Mouse (Mus musculus): ENCODE measurements around the gene Ucp3.

The Ucp3 gene

DNA sequence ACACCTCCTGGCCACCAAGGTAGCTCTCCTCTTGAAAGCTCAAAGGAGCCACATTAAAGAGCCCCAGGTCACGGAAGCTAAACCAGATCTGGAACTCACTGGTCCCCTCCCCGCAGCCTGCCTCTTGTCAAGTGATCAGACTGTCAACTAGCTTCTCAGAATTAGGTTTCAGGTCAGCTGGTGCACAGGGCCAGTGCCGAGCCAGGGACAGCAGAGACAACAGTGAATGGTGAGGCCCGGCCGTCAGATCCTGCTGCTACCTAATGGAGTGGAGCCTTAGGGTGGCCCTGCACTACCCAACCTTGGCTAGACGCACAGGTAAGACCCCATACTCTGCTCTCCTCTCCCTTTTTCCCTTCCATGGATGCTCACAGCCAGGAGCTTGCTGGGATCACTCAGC, at the start of gene Ucp3:
TSS of gene Ucp3 (plus strand) at position 214 of the 400 bp plus-strand sequence.
- DNase-seq (ENCODE audit: low spot score in 2 of 2), result no peak

GRCm38 (mm10) chr7:100425795-100426194, 47.0 kb upstream of the Ucp3 start:
- no peak for DNase-seq (ENCODE audit: low spot score in 2 of 2)

DNA sequence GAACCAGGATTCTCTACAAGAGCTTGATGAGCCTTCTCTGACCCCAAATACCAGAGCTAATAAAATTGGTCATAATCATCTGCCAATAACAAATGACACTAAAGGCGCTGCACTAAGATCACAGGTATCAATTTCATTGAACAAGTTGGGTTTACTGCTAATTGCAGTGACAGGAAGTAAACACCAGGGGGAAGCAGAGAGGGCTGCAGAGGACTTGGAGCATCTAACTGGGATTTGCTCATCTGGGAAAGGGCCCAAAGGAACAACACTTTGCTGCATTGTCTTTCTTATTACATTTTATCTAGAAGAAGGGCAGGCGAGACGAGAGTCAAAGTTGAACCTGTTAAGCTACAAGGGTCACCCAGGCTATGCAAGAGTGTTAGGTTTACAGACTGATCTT, 43.7 kb upstream of the Ucp3 start:
- DNase-seq (ENCODE audit: low spot score in 2 of 2), result peak in 1 of 2 experiments; percentile 54

- no peak for DNase-seq (ENCODE audit: low spot score in 2 of 2)
Observed at GRCm38 (mm10) chr7:100429911-100430310, 42.9 kb upstream of the Ucp3 start.

- DNase-seq (ENCODE audit: low spot score in 2 of 2), result no peak
Observed at GRCm38 (mm10) chr7:100431103-100431502, 41.7 kb upstream of the Ucp3 start.

DNA sequence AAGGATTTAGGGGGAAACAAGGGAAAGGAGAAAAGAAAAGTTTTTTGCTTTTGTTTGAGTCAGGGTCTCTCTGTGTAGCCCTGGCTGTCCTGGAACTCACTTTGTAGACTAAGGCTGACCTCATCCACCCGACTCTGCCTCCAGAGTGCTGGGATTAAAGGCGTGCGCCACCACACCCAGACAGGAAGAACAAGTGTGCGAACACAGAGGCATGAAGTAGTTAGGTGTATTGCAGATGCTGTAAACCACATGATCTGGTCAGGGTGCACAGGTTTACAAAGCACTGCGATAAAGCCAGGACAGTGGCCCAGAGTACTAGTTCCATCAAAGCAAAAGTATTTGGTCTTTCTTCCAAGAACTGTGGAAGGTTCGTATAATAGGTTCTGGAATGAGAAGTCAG, 39.5 kb upstream of the Ucp3 start:
- no peak for DNase-seq (ENCODE audit: low spot score in 2 of 2)

DNA sequence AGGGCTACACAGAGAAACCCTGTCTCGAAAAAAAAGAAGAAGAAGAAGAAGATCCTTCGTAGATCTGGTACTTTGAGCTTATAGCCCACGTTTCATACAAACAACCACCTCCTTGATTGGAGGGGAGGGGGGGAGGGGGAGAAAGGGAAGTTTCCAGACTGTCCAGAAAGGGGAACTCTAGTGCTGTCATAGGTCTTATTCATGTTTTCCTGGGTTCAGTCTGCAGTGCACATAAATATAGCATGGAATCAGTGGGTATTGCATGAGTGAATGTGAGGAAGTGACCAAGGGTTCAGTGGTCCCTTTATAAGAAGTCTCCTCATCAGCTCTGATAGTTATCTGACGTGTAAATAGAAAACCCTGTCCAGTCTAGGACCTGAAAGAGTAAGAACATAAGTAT, 29.1 kb upstream of the Ucp3 start:
- no peak for DNase-seq (ENCODE audit: low spot score in 2 of 2)

- no peak for DNase-seq (ENCODE audit: low spot score in 2 of 2)
Observed at GRCm38 (mm10) chr7:100446271-100446670, 26.5 kb upstream of the Ucp3 start.

DNA sequence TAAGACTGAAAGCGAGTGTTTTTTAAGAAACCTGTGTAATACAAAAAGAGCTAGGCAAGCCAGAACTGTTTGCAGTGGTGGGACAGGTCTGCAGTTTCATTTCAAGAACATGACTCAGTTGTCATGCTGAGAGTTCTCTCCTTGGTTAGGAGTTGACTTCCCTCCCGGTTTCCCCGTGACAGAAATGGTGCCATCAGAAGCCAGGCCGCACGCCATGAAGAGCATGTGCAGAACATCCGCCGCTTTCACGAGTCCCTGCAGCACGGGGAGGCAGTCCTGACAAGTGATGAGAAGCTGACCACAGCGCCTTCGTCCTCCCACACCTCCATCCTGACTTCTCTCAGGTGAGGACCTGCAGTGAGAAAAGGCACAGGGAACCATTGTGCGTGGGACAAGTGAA, 24.3 kb upstream of the Ucp3 start:
- DNase-seq (ENCODE audit: low spot score in 2 of 2), result no peak

GRCm38 (mm10) chr7:100448985-100449384, 23.8 kb upstream of the Ucp3 start:
- no peak for DNase-seq (ENCODE audit: low spot score in 2 of 2)

- DNase-seq (ENCODE audit: low spot score in 2 of 2), result peak in 1 of 2 experiments; percentile 42
Observed at GRCm38 (mm10) chr7:100458153-100458552, 14.6 kb upstream of the Ucp3 start.

DNA sequence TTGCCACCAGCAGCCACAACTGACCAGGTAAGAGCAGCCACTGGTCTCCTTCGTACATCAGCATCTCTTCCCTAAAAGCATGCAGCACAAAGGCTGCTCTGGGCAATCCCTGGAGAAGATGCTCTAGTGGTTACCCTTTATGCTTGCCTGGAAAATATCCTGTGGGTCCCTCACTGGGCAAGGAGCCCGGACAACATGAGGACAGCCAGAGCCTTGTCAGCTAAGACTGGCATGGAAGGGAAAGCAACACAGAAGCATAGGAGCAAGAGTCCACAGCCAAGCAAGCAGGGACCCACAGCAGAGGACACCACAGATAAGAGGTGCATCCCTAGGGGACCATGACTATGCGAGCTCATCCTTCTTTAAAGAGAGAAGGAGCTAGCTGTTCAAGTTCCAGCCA, 12.9 kb upstream of the Ucp3 start:
- no peak for DNase-seq (ENCODE audit: low spot score in 2 of 2)

- DNase-seq (ENCODE audit: low spot score in 2 of 2), result no peak
Observed at GRCm38 (mm10) chr7:100461621-100462151, 11.1 kb upstream of the Ucp3 start.

- peak; percentile 43 to 47 for DNase-seq (ENCODE audit: low spot score in 2 of 2)
Observed at GRCm38 (mm10) chr7:100463194-100463593, 9.6 kb upstream of the Ucp3 start.

GRCm38 (mm10) chr7:100463757-100464156, 9.0 kb upstream of the Ucp3 start:
- no peak for DNase-seq (ENCODE audit: low spot score in 2 of 2)

- no peak for DNase-seq (ENCODE audit: low spot score in 2 of 2)
Observed at GRCm38 (mm10) chr7:100464248-100464647, 8.5 kb upstream of the Ucp3 start.

- no peak for DNase-seq (ENCODE audit: low spot score in 2 of 2)
Observed at GRCm38 (mm10) chr7:100465248-100465647, 7.5 kb upstream of the Ucp3 start.

- peak; percentile 52 to 64 for DNase-seq (ENCODE audit: low spot score in 2 of 2)
Observed at GRCm38 (mm10) chr7:100465656-100466309, 7.0 kb upstream of the Ucp3 start.

- DNase-seq (ENCODE audit: low spot score in 2 of 2), result peak; percentile 59 to 67
Observed at GRCm38 (mm10) chr7:100466781-100467510, 5.8 kb upstream of the Ucp3 start.

GRCm38 (mm10) chr7:100468761-100469160, 4.0 kb upstream of the Ucp3 start:
- no peak for DNase-seq (ENCODE audit: low spot score in 2 of 2)

DNA sequence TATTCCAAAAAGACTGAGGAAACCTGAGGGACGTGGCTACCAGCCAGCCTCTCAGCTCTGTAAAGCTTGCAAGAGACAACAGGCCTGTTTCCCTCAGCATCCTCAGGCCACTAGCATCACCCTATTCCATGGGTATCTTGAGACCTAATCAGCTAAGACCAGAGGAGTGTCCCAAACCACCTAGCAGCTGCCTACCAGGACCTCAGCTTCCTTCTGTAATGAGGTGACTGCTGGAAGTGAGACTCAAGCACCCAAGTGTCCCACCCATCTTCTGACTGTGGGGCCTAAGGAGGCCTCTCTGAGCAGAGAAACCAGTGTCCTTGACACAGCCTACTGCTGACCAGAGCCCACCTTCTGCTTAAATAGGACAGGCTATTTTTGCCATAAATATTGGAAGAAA, 3.3 kb upstream of the Ucp3 start:
- DNase-seq (ENCODE audit: low spot score in 2 of 2), result no peak

GRCm38 (mm10) chr7:100470796-100471406, 1.9 kb upstream of the Ucp3 start:
- no peak for DNase-seq (ENCODE audit: low spot score in 2 of 2)

GRCm38 (mm10) chr7:100471407-100471797, 1.4 kb upstream of the Ucp3 start:
- DNase-seq (ENCODE audit: low spot score in 2 of 2), result no peak
